Mouse (Mus musculus): ENCODE measurements around the gene G0s2.

DNA sequence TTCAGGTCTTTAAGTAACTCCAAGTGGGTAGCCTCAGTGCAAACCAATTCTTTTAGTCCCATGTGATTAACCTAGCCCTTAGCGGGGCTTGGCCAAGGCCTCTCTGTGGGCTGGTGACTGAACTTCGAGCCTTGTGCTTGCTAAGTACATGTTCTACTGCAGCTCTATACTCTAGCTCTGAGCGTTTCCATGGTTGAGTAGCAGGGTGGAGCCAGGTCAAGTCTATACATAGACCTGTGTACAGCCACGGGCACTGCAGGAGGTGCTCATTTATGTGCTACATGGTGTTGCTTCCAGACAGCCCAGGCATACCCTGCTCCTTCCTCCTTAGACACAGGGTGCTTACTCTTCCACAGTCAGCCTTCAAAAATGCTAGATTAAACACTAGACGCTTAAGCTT, 22.9 kb upstream of the G0s2 start:
- TF ChIP-seq EP300 (IDR thresholded peaks at IDR 0.05; ENCODE audit: insufficient read depth, low read depth, low read length) (no peak), CTCF (IDR thresholded peaks at IDR 0.05) (no peak)
